ENCODE assay signal across 20 mouse cellular contexts in genomic region chr5:74601171-74601570, GRCm38 (mm10).
A peak's percentile ranks its signal among the peaks of the same experiment; 100 is the strongest.
DNase-seq lines count a peak whose midpoint lies in the region; ATAC-seq and TF ChIP-seq lines count a peak whose summit lies in the region.
"Had no signal": no experiment of that assay in that cellular context is flagged by ENCODE, and none has a peak within 500 bp of the region (broad histone marks: within the 10 kb centered on the region; RNA-seq: fewer than 3 reads in every experiment).

No protein-coding gene starts in this region.

- no peak overlapping the region for H3K4me2 ChIP-seq in hindbrain, postnatal 0 days (ENCODE audit: low read depth, low read length)
- H3K4me2 ChIP-seq: embryonic facial prominence, embryonic 13.5 days; heart, embryonic 15.5 days; hindbrain, embryonic 14.5 days had no signal

- H3K4me1 ChIP-seq in hindbrain, postnatal 0 days (ENCODE audit: insufficient read depth, low read length): no peaks in the 10 kb centered on the region
- no peaks in the 10 kb centered on the region for H3K4me1 ChIP-seq in hindbrain, embryonic 10.5 days (replicated peaks)
- peaks cover 11% of the 10 kb centered on the region for H3K4me1 ChIP-seq in limb, embryonic 10.5 days
- H3K4me1 ChIP-seq: forebrain, embryonic 10.5 days had no signal

- no peak overlapping the region for H3K9ac ChIP-seq in hindbrain, postnatal 0 days (replicated peaks; ENCODE audit: low read length)
- H3K9ac ChIP-seq: embryonic facial prominence, embryonic 13.5 days; heart, embryonic 15.5 days; hindbrain, embryonic 14.5 days had no signal

- H3K27me3 ChIP-seq in hindbrain, postnatal 0 days (ENCODE audit: insufficient read depth, low read length): no peaks in the 10 kb centered on the region
- no peaks in the 10 kb centered on the region for H3K27me3 ChIP-seq in hindbrain, embryonic 10.5 days (ENCODE audit: insufficient read depth, poor library complexity, severe bottlenecking)
- H3K27me3 ChIP-seq in limb, embryonic 10.5 days (ENCODE audit: low read depth, poor library complexity, severe bottlenecking): no peaks in the 10 kb centered on the region
- H3K27me3 ChIP-seq: embryonic facial prominence, embryonic 13.5 days; heart, embryonic 15.5 days had no signal

- WGBS in hindbrain, postnatal 0 days: 91% methylated on average over 3 of the region's 3 CpGs
- 94% methylated on average over 3 of the region's 3 CpGs for WGBS in hindbrain, embryonic 10.5 days
- WGBS in limb, embryonic 10.5 days: 88% methylated on average over 3 of the region's 3 CpGs

- H3K27ac ChIP-seq in hindbrain, postnatal 0 days: no peak overlapping the region
- no peak overlapping the region for H3K27ac ChIP-seq in hindbrain, embryonic 10.5 days
- H3K27ac ChIP-seq in limb, embryonic 10.5 days: no peak overlapping the region
- H3K27ac ChIP-seq: embryonic facial prominence, embryonic 13.5 days; forebrain, embryonic 10.5 days; heart, embryonic 10.5 days; heart, embryonic 15.5 days; hindbrain, embryonic 14.5 days had no signal

- H3K9me3 ChIP-seq in hindbrain, postnatal 0 days (ENCODE audit: low read length): no peaks in the 10 kb centered on the region
- no peaks in the 10 kb centered on the region for H3K9me3 ChIP-seq in hindbrain, embryonic 10.5 days
- no peaks in the 10 kb centered on the region for H3K9me3 ChIP-seq in limb, embryonic 10.5 days (replicated peaks)
- H3K9me3 ChIP-seq: embryonic facial prominence, embryonic 13.5 days; forebrain, embryonic 10.5 days; heart, embryonic 10.5 days; heart, embryonic 15.5 days had no signal

- no peak for TF ChIP-seq CTCF in hindbrain, postnatal 0 days (IDR thresholded peaks at IDR 0.05; ENCODE audit: low read depth)

- ATAC-seq in hindbrain, postnatal 0 days: no peak
- ATAC-seq: forebrain, embryonic 14.5 days had no signal

- peaks cover 6% of the 10 kb centered on the region; the same call in 1 of the 2 replicates for H3K36me3 ChIP-seq in hindbrain, postnatal 0 days (ENCODE audit: insufficient read depth, low read length)
- H3K36me3 ChIP-seq in hindbrain, embryonic 10.5 days: peaks cover 36% of the 10 kb centered on the region
- H3K36me3 ChIP-seq in limb, embryonic 10.5 days: peaks cover 35% of the 10 kb centered on the region

- DNase-seq in hindbrain, postnatal 0 days (ENCODE audit: low spot score): peak; percentile 19
- DNase-seq in hindbrain, embryonic 10.5 days (ENCODE audit: low spot score): no peak
- DNase-seq in 3T3-L1 (ENCODE audit: low read depth, low spot score) (peak; percentile 20), 416B (ENCODE audit: low read depth) (peak; percentile 33)
- peak; percentile 18 for DNase-seq in limb, embryonic 10.5 days (ENCODE audit: low spot score)
- no peak for DNase-seq in yolk sac, embryonic 10.5 days (ENCODE audit: low spot score)
- DNase-seq: adrenal gland, adult 8-10 months; adrenal gland, postnatal 36 days; cerebellum, adult 2 months; gastrocnemius, postnatal 36 days; heart, adult 18-20 months; heart, postnatal 14 days; kidney, adult 11 months had no signal

- no peak overlapping the region for H3K4me3 ChIP-seq in hindbrain, postnatal 0 days (ENCODE audit: low read length)
- no peak overlapping the region for H3K4me3 ChIP-seq in hindbrain, embryonic 10.5 days
- H3K4me3 ChIP-seq in limb, embryonic 10.5 days: no peak overlapping the region
- H3K4me3 ChIP-seq: embryonic facial prominence, embryonic 13.5 days; erythroblast, embryonic 14.5 days; forebrain, embryonic 10.5 days; heart, embryonic 10.5 days; heart, embryonic 15.5 days had no signal

Comparison
In these comparisons a context has a peak if more than half of its experiments do, and no peak if none do; other contexts are left out.
1. DNase-seq: peak in hindbrain, postnatal 0 days (single experiment), 3T3-L1 (single experiment), 416B (single experiment) and limb, embryonic 10.5 days (single experiment); none in hindbrain, embryonic 10.5 days (single experiment) and yolk sac, embryonic 10.5 days (single experiment).